Mouse (Mus musculus): ENCODE measurements around the gene Ctf2. TPM values are rescaled to one million over a fixed set of nuclear protein-coding genes. Genes with fewer than 3 reads are reported as not detected.

The Ctf2 gene
- total RNA-seq, 1 experiment: 0.71 TPM

- in situ Hi-C loops (cut with MboI; ENCODE audit: low sequenced_read_pairs in 2 of 2, unreplicated experiment in 2 of 2): no loop called here
- no peak overlapping the region for H3K4me3 ChIP-seq (ENCODE audit: insufficient read depth in 1 of 2, low read depth in 1 of 2, low read length in 2 of 2, poor library complexity in 1 of 2, severe bottlenecking in 1 of 2)
- H3K9ac ChIP-seq (ENCODE audit: insufficient read depth, low read depth, low read length, poor library complexity, severe bottlenecking): no peak overlapping the region
- H3K9me3 ChIP-seq (ENCODE audit: control insufficient read depth, insufficient read depth, low read depth, low read length): no peaks in the 10 kb centered on the region
- no peak overlapping the region for H3K27ac ChIP-seq (ENCODE audit: insufficient read depth, low read depth, low read length, poor library complexity, severe bottlenecking)
- H3K36me3 ChIP-seq (ENCODE audit: control insufficient read depth, insufficient read depth, low read length, poor library complexity, severe bottlenecking): no peaks in the 10 kb centered on the region
- peaks cover 2 to 5% of the 10 kb centered on the region in 2 experiments; a peak in 1 of 4 replicates for H3K4me1 ChIP-seq (ENCODE audit: control insufficient read depth in 2 of 2, insufficient read depth in 2 of 2, low read length in 2 of 2, poor library complexity in 1 of 2)
- DNase-seq (ENCODE audit: low read depth, low spot score): no peak
- TF ChIP-seq ZC3H11A (IDR thresholded peaks at IDR 0.05; ENCODE audit: borderline replicate concordance, low read depth, low read length) (no peak), MAFK (IDR thresholded peaks at IDR 0.05; ENCODE audit: insufficient read depth, low read depth, low read length) (no peak), ZNF384 (IDR thresholded peaks at IDR 0.05; ENCODE audit: low read depth, low read length) (no peak), HCFC1 (IDR thresholded peaks at IDR 0.05; ENCODE audit: borderline replicate concordance, insufficient read depth, low read length) (no peak), CHD2 (IDR thresholded peaks at IDR 0.05; ENCODE audit: low read depth, low read length) (no peak)
These were observed 59.2 kb downstream of the Ctf2 start for GRCm38 (mm10) chr7:127672776-127673175.

GRCm38 (mm10) chr7:127671880-127672774 lies 59.8 kb downstream of the Ctf2 start:
- Histone ChIP-seq H3K36me3 (ENCODE audit: control insufficient read depth, insufficient read depth, low read length, poor library complexity, severe bottlenecking) (no peaks in the 10 kb centered on the region), H3K4me1 (ENCODE audit: control insufficient read depth in 2 of 2, insufficient read depth in 2 of 2, low read length in 2 of 2, poor library complexity in 1 of 2) (peaks cover 2 to 5% of the 10 kb centered on the region in 2 experiments; a peak in 1 of 4 replicates), H3K9ac (ENCODE audit: insufficient read depth, low read depth, low read length, poor library complexity, severe bottlenecking) (no peak overlapping the region), H3K4me3 (ENCODE audit: insufficient read depth in 1 of 2, low read depth in 1 of 2, low read length in 2 of 2, poor library complexity in 1 of 2, severe bottlenecking in 1 of 2) (no peak overlapping the region), H3K27ac (ENCODE audit: insufficient read depth, low read depth, low read length, poor library complexity, severe bottlenecking) (no peak overlapping the region), H3K9me3 (ENCODE audit: control insufficient read depth, insufficient read depth, low read depth, low read length) (no peaks in the 10 kb centered on the region)
- in situ Hi-C loops (cut with MboI; ENCODE audit: low sequenced_read_pairs in 2 of 2, unreplicated experiment in 2 of 2): no loop called here
- TF ChIP-seq HCFC1 (IDR thresholded peaks at IDR 0.05; ENCODE audit: borderline replicate concordance, insufficient read depth, low read length): no peak
- DNase-seq (ENCODE audit: low read depth, low spot score): no peak

Other genes with a start within 250 kb of the Ctf2 start
- gene Srcap, start 220.2 kb downstream of the Ctf2 start, total RNA-seq (2012; rRNA removed): 50.7 and 52.0 TPM in 2 replicates
- 22.7 and 22.9 TPM in 2 replicates for gene Gm42715, start 212.6 kb downstream of the Ctf2 start, total RNA-seq (2012; rRNA removed)
- gene Tmem265, start 170.8 kb downstream of the Ctf2 start, total RNA-seq (2012; rRNA removed): 5.0 TPM in 1 of 2 replicates, not detected in the other
- 32.1 and 46.1 TPM in 2 replicates for gene Phkg2, start 158.8 kb downstream of the Ctf2 start, total RNA-seq (2012; rRNA removed)
- 3.8 and 6.0 TPM in 2 replicates for gene Ccdc189, start 143.6 kb downstream of the Ctf2 start, total RNA-seq (2012; rRNA removed)
- 71.0 and 94.9 TPM in 2 replicates for gene Rnf40, start 143.4 kb downstream of the Ctf2 start, total RNA-seq (2012; rRNA removed)
- 2.1 and 2.9 TPM in 2 replicates for gene Zfp629, start 116.4 kb downstream of the Ctf2 start, total RNA-seq (2012; rRNA removed)
- 35.6 and 36.8 TPM in 2 replicates for gene Bcl7c, start 23.2 kb downstream of the Ctf2 start, total RNA-seq (2012; rRNA removed)
- 2.3 and 3.0 TPM in 2 replicates for gene Ctf1, start 19.4 kb downstream of the Ctf2 start, total RNA-seq (2012; rRNA removed)
- 86.9 and 93.0 TPM in 2 replicates for gene Fbxl19, start 12.4 kb upstream of the Ctf2 start, total RNA-seq (2012; rRNA removed)
- 14.0 and 30.7 TPM in 2 replicates for gene Orai3, start 37.6 kb upstream of the Ctf2 start, total RNA-seq (2012; rRNA removed)
- 22.6 and 24.4 TPM in 2 replicates for gene Setd1a, start 44.5 kb upstream of the Ctf2 start, total RNA-seq (2012; rRNA removed)
- gene Gm49388, start 53.4 kb upstream of the Ctf2 start, total RNA-seq (2012; rRNA removed): 1.5 and 1.9 TPM in 2 replicates
- gene Hsd3b7, start 68.4 kb upstream of the Ctf2 start, total RNA-seq (2012; rRNA removed): 14.7 and 22.5 TPM in 2 replicates
- gene Stx4a, start 92.1 kb upstream of the Ctf2 start, total RNA-seq (2012; rRNA removed): 20.9 and 23.7 TPM in 2 replicates
- gene Stx1b, start 92.4 kb upstream of the Ctf2 start, total RNA-seq (2012; rRNA removed): 1.4 and 1.7 TPM in 2 replicates
- 44.7 and 52.5 TPM in 2 replicates for gene Zfp646, start 144.1 kb upstream of the Ctf2 start, total RNA-seq (2012; rRNA removed)
- gene Zfp668, start 144.7 kb upstream of the Ctf2 start, total RNA-seq (2012; rRNA removed): 8.6 and 11.3 TPM in 2 replicates
- gene Prss53, start 158.8 kb upstream of the Ctf2 start, total RNA-seq (2012; rRNA removed): 0.67 and 0.69 TPM in 2 replicates
- gene Gm21974, start 163.3 kb upstream of the Ctf2 start, total RNA-seq (2012; rRNA removed): not detected in 2 replicates
- gene Vkorc1, start 163.5 kb upstream of the Ctf2 start, total RNA-seq (2012; rRNA removed): 88.5 and 115 TPM in 2 replicates
- gene Bckdk, start 171.9 kb upstream of the Ctf2 start, total RNA-seq (2012; rRNA removed): 53.9 and 56.4 TPM in 2 replicates
- gene Kat8, start 180.3 kb upstream of the Ctf2 start, total RNA-seq (2012; rRNA removed): 35.1 and 35.6 TPM in 2 replicates
- gene Prss8, start 197.9 kb upstream of the Ctf2 start, total RNA-seq (2012; rRNA removed): 11.3 and 16.5 TPM in 2 replicates
- gene Prss36, start 214.6 kb upstream of the Ctf2 start, total RNA-seq (2012; rRNA removed): 15.3 and 15.4 TPM in 2 replicates
- 91.6 and 142 TPM in 2 replicates for gene Fus, start 235.3 kb upstream of the Ctf2 start, total RNA-seq (2012; rRNA removed)